8 mouse cellular contexts compared by ENCODE assay signal in the genomic region with DNA sequence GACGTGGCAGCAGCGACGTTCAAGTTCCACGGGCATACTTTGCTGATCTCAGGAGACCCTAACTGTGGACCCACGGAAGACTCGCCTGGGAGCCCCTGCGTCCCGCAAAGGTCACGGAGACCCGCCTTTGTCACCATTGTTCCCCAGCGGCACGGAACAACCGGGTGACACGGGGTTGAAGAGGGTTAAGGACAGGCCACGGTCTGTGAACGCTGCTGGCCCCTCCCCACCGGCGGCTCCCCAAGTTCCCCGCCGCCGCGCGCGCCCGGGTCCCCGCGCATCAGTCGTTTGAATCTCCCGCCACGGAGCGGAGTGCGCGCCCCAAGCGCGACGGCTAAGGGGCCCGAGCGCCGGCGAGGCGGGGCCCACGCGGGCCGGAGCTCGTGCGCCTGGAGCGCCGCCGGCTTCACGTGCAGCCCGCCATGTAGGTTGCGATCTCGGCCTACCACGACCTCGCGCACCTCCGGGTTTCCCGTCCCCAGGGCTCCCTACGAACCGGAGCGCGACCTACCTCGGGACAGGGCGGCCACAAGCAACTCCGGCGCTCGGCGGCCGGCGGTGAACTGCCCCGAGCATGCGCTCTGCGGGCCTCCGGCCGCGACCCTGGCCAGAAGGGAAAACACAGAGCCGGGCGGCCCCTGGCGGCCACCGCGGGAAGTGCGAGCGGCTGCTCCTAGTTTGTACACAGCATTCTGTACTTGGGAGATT. TPM values are rescaled to one million over a fixed set of nuclear protein-coding genes. Genes with fewer than 3 reads are reported as not detected.
DNase-seq lines count a peak whose midpoint lies in the region; ATAC-seq and TF ChIP-seq lines count a peak whose summit lies in the region.

No protein-coding gene starts in this region.

- H3K4me2 ChIP-seq in heart, embryonic 11.5 days: peak overlapping the region; percentile 85
- peak overlapping the region; percentile 93 for H3K4me2 ChIP-seq in kidney, embryonic 15.5 days

- peak; percentile 90 for TF ChIP-seq CTCF in C2C12 (IDR thresholded peaks at IDR 0.05; ENCODE audit: control insufficient read depth, insufficient read depth, insufficient read length)
- TF ChIP-seq CTCF in brain, embryonic 14.5 days (IDR thresholded peaks at IDR 0.05; ENCODE audit: borderline replicate concordance, extremely low read depth, insufficient read depth, insufficient read length): peak; percentile 96

- H3K79me3 ChIP-seq in C2C12 (ENCODE audit: low read depth): peaks cover 49% of the 10 kb centered on the region

- peaks cover 24% of the 10 kb centered on the region for H3K4me1 ChIP-seq in heart, embryonic 11.5 days (ENCODE audit: control insufficient read depth, insufficient read depth, low read length)
- H3K4me1 ChIP-seq in kidney, embryonic 15.5 days: peaks cover 28% of the 10 kb centered on the region

- no peaks in the 10 kb centered on the region for H3K9me3 ChIP-seq in heart, embryonic 11.5 days (replicated peaks; ENCODE audit: control insufficient read depth, low read length)
- H3K9me3 ChIP-seq in kidney, embryonic 15.5 days (replicated peaks): no peaks in the 10 kb centered on the region

- peaks cover 52% of the 10 kb centered on the region for H3K79me2 ChIP-seq in C2C12 (ENCODE audit: control insufficient read depth, insufficient read depth)

- H3K4me3 ChIP-seq in C2C12 (ENCODE audit: insufficient read depth, poor library complexity, severe bottlenecking): peak overlapping the region; percentile 92
- H3K4me3 ChIP-seq in heart, embryonic 11.5 days (ENCODE audit: low read depth, low read length): peak overlapping the region; percentile 64
- peak overlapping the region; percentile 75 for H3K4me3 ChIP-seq in kidney, embryonic 15.5 days (replicated peaks)

- peak overlapping the region; percentile 82 for H3ac ChIP-seq in C2C12 (ENCODE audit: control insufficient read depth, insufficient read length, low read depth)

- H3K9ac ChIP-seq in heart, embryonic 11.5 days (ENCODE audit: low read depth, low read length): peak overlapping the region; percentile 88
- peak overlapping the region; percentile 85 for H3K9ac ChIP-seq in kidney, embryonic 15.5 days

- H3K27ac ChIP-seq in heart, embryonic 11.5 days (ENCODE audit: low read depth, low read length): peak overlapping the region; percentile 8
- peak overlapping the region; percentile 73 for H3K27ac ChIP-seq in kidney, embryonic 15.5 days

- peak; percentile 93 for DNase-seq in brain, embryonic 14.5 days (ENCODE audit: low read depth)
- DNase-seq in liver: peak; percentile 96
- peak; percentile 80 to 90 for DNase-seq in monocyte, adult 2 months (ENCODE audit: low read depth in 1 of 2, low spot score in 2 of 2)
- peak; percentile 94 to 95 for DNase-seq in spleen, postnatal 14 days (ENCODE audit: low spot score in 2 of 2)

- peaks cover 28% of the 10 kb centered on the region for H3K36me3 ChIP-seq in C2C12 (ENCODE audit: control insufficient read depth, insufficient read depth)
- H3K36me3 ChIP-seq in heart, embryonic 11.5 days (ENCODE audit: control insufficient read depth, insufficient read depth, low read length): no peaks in the 10 kb centered on the region
- peaks cover 11% of the 10 kb centered on the region for H3K36me3 ChIP-seq in kidney, embryonic 15.5 days

- under 1% methylated on average over 83 of the region's 83 CpGs for WGBS in heart, embryonic 11.5 days (ENCODE audit: insufficient replicate concordance)
- WGBS in kidney, embryonic 15.5 days: under 1% methylated on average over 75 of the region's 83 CpGs

- ATAC-seq in erythroblast, adult 5-6 weeks (replicated peaks; ENCODE audit: low FRiP score, poor library complexity, severe bottlenecking): peak; percentile 81
- ATAC-seq in heart, embryonic 11.5 days (replicated peaks; ENCODE audit: insufficient number of reproducible peaks, low FRiP score, low TSS enrichment): peak; percentile 81
- peak; percentile 93 for ATAC-seq in kidney, embryonic 15.5 days (replicated peaks; ENCODE audit: low FRiP score)

- TF ChIP-seq POLR2A in brain, embryonic 14.5 days (IDR thresholded peaks at IDR 0.05; ENCODE audit: borderline replicate concordance, extremely low read depth, insufficient read depth, insufficient read length, poor library complexity, severe bottlenecking): peak; percentile 82

- H3K27me3 ChIP-seq in C2C12 (ENCODE audit: control insufficient read depth, insufficient read depth, insufficient read length): no peaks in the 10 kb centered on the region
- no peaks in the 10 kb centered on the region for H3K27me3 ChIP-seq in heart, embryonic 11.5 days (ENCODE audit: control insufficient read depth, insufficient read depth, low read length)
- no peaks in the 10 kb centered on the region for H3K27me3 ChIP-seq in kidney, embryonic 15.5 days

TF ChIP-seq in C2C12, 6 proteins besides CTCF, POLR2A, EP300 and RAD21:
- TF ChIP-seq MYOG (IDR thresholded peaks at IDR 0.05; ENCODE audit: control insufficient read depth, extremely low read depth, insufficient read length) (no peak), MAX (IDR thresholded peaks at IDR 0.05) (peak; percentile 84)

RNA-seq across cellular contexts. Expression of gene Rcc1, which starts 8.1 kb away (rescaled TPM):
- 110 TPM for polyA plus RNA-seq in C2C12 (2012; fragmentation: generic; extraction: Trizol)
- 19.3 and 21.2 TPM in 2 replicates for polyA plus RNA-seq in brain, embryonic 14.5 days (2012; rRNA removed)
- total RNA-seq in erythroblast, adult 5-6 weeks (2015; ENCODE audit: low replicate concordance): 5.6 and 16.1 TPM in 2 replicates
- 12.4 and 17.8 TPM in 2 replicates for total RNA-seq in erythroblast, adult 5-6 weeks (2017; ENCODE audit: low replicate concordance)
- 28.1 and 28.2 TPM in 2 replicates for polyA plus RNA-seq in heart, embryonic 11.5 days (2014; fragmentation: Nextera tagmentation; extraction: Ambion mirVana)
- polyA plus RNA-seq in kidney, embryonic 15.5 days (2015; fragmentation: Nextera tagmentation; extraction: Ambion mirVana): 88.9 and 92.7 TPM in 2 replicates

RNA-seq across cellular contexts. Expression of gene Trnau1ap, which starts 16.0 kb away (rescaled TPM):
- 55.1 TPM for polyA plus RNA-seq in C2C12 (2012; fragmentation: generic; extraction: Trizol)
- 22.2 and 30.5 TPM in 2 replicates for polyA plus RNA-seq in brain, embryonic 14.5 days (2012; rRNA removed)
- 11.9 and 12.5 TPM in 2 replicates for total RNA-seq in erythroblast, adult 5-6 weeks (2015; ENCODE audit: low replicate concordance)
- total RNA-seq in erythroblast, adult 5-6 weeks (2017; ENCODE audit: low replicate concordance): 12.4 and 13.2 TPM in 2 replicates
- polyA plus RNA-seq in heart, embryonic 11.5 days (2014; fragmentation: Nextera tagmentation; extraction: Ambion mirVana): 72.0 and 81.8 TPM in 2 replicates
- polyA plus RNA-seq in kidney, embryonic 15.5 days (2015; fragmentation: Nextera tagmentation; extraction: Ambion mirVana): 73.6 and 80.5 TPM in 2 replicates

RNA-seq across cellular contexts. Expression of gene Rab42, which starts 42.1 kb away (rescaled TPM):
- polyA plus RNA-seq in C2C12 (2012; fragmentation: generic; extraction: Trizol): 0.42 TPM
- 0.66 and 0.82 TPM in 2 replicates for polyA plus RNA-seq in brain, embryonic 14.5 days (2012; rRNA removed)
- not detected in 2 replicates for total RNA-seq in erythroblast, adult 5-6 weeks (2015; ENCODE audit: low replicate concordance)
- total RNA-seq in erythroblast, adult 5-6 weeks (2017; ENCODE audit: low replicate concordance): not detected in 2 replicates
- 0.57 and 1.8 TPM in 2 replicates for polyA plus RNA-seq in heart, embryonic 11.5 days (2014; fragmentation: Nextera tagmentation; extraction: Ambion mirVana)
- 3.3 and 3.5 TPM in 2 replicates for polyA plus RNA-seq in kidney, embryonic 15.5 days (2015; fragmentation: Nextera tagmentation; extraction: Ambion mirVana)

Comparison
In these comparisons a context has a peak if more than half of its experiments do, and no peak if none do; other contexts are left out.
1. Peak in every context shown above with its lines: DNase-seq, ATAC-seq, H3K4me3 ChIP-seq and H3K27ac ChIP-seq.